In the genomic region with DNA sequence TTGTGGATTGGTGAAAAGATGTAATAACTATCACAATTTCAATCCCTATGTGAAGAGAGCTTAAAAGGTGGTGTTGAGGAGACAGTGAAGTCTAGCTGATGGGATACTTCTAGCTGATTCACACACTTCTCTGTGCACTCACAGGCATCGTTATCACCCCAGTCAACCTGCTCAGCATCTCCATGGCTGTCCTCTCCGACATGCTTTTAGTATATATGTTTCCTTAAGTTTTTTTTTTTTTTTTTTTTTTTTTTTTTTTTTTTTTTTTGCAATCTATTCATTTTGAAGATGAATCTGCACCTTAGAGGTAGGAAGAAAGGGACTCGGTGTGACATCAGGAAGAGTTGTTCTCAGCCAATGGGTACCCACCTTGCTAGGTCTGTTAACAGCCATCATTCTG, we compare ENCODE assay signal across 27 mouse cellular contexts.
"Had no signal": no experiment of that assay in that cellular context is flagged by ENCODE, and none has a peak within 500 bp of the region (broad histone marks: within the 10 kb centered on the region; RNA-seq: fewer than 3 reads in every experiment).

No protein-coding gene starts in this region.

- H3K27ac ChIP-seq: embryonic facial prominence, embryonic 10.5 days; embryonic facial prominence, embryonic 12.5 days; embryonic facial prominence, embryonic 13.5 days; embryonic facial prominence, embryonic 15.5 days; forebrain, embryonic 10.5 days; forebrain, embryonic 12.5 days; forebrain, embryonic 13.5 days; forebrain, embryonic 15.5 days; gastrocnemius, adult 2 months; heart, adult 2 months; heart, embryonic 10.5 days had no signal

- H3K4me3 ChIP-seq: embryonic facial prominence, embryonic 10.5 days; embryonic facial prominence, embryonic 12.5 days; embryonic facial prominence, embryonic 13.5 days; embryonic facial prominence, embryonic 15.5 days; erythroblast, embryonic 14.5 days; forebrain, embryonic 10.5 days; forebrain, embryonic 12.5 days; forebrain, embryonic 13.5 days; forebrain, embryonic 15.5 days; gastrocnemius, adult 2 months; heart, adult 2 months; heart, embryonic 10.5 days had no signal

- H3K27me3 ChIP-seq: embryonic facial prominence, embryonic 12.5 days; embryonic facial prominence, embryonic 13.5 days; embryonic facial prominence, embryonic 15.5 days; forebrain, embryonic 12.5 days; forebrain, embryonic 13.5 days; forebrain, embryonic 15.5 days had no signal

- DNase-seq: cerebellum, adult 9-11 months; cerebellum, postnatal 10 days; cerebellum, postnatal 14 days; cerebellum, postnatal 25 days; cerebellum, postnatal 36 days; embryo, embryonic 11 days; forebrain, postnatal 0 days; gastrocnemius, adult 2 months; gastrocnemius, postnatal 10 days; gastrocnemius, postnatal 14 days; gastrocnemius, postnatal 25 days; gastrocnemius, postnatal 36 days; heart, adult 11 months; heart, adult 18-20 months; heart, adult 2 months had no signal

- H3K4me2 ChIP-seq: embryonic facial prominence, embryonic 12.5 days; embryonic facial prominence, embryonic 13.5 days; embryonic facial prominence, embryonic 15.5 days; forebrain, embryonic 12.5 days; forebrain, embryonic 13.5 days; forebrain, embryonic 15.5 days had no signal

- ATAC-seq: forebrain, embryonic 13.5 days; forebrain, embryonic 14.5 days; forebrain, embryonic 15.5 days; forebrain, embryonic 16.5 days; forebrain, postnatal 0 days had no signal

- H3K9ac ChIP-seq: embryonic facial prominence, embryonic 12.5 days; embryonic facial prominence, embryonic 13.5 days; embryonic facial prominence, embryonic 15.5 days; forebrain, embryonic 12.5 days; forebrain, embryonic 13.5 days; forebrain, embryonic 15.5 days; forebrain, postnatal 0 days had no signal

- H3K4me1 ChIP-seq: embryonic facial prominence, embryonic 10.5 days; embryonic facial prominence, embryonic 12.5 days; embryonic facial prominence, embryonic 13.5 days; embryonic facial prominence, embryonic 15.5 days; forebrain, embryonic 10.5 days; heart, embryonic 10.5 days had no signal

- H3K9me3 ChIP-seq: embryonic facial prominence, embryonic 10.5 days; embryonic facial prominence, embryonic 12.5 days; embryonic facial prominence, embryonic 13.5 days; embryonic facial prominence, embryonic 15.5 days; forebrain, embryonic 10.5 days; forebrain, embryonic 12.5 days; forebrain, embryonic 13.5 days; forebrain, embryonic 15.5 days; heart, embryonic 10.5 days had no signal
